Mouse (Mus musculus) Muller cell, postnatal 12 days (primary cell): Measurements from ENCODE around the gene Ankrd65.

Source experiments
- DNase-seq: peaks from one replicate; pipeline ENCODE4 v3.0.0-alpha.2; 2015; ENCODE audit errors: inconsistent ontology term

Ankrd65 gene

GRCm38 (mm10) chr4:155811929-155812664, 21.9 kb downstream of the Ankrd65 start, which contains the start of gene Ccnl2:
Gene Ccnl2 (plus strand): TSS chr4:155812489.
- peak; percentile 99 for DNase-seq

DNA sequence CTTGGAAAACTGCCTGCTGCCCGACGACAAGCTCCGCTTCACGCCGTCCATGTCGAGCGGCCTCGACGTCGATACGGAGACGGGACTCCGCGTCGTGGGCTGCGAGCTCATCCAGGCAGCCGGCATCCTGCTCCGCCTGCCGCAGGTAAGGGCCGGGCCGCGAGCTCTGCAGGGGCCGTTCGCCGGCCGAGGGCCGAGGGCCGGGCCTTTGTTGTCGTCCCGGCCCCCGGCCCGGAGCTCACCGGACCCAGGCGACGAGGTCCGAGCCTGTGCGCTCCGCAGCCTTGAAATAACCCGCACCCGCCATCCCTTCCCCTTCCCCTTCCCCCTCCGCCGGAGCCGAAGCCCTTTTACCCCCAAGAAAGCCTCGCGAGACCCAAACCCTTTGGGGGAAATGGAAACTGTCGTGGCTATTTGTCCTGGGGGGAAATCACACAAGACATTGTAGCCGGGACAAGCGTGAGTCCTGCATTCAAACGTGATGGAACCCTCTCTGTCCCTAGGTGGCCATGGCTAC, 22.5 kb downstream of the Ankrd65 start:
- peak; percentile 65 for DNase-seq

- no peak for DNase-seq
Observed at GRCm38 (mm10) chr4:155817533-155817932, 27.3 kb downstream of the Ankrd65 start.

DNA sequence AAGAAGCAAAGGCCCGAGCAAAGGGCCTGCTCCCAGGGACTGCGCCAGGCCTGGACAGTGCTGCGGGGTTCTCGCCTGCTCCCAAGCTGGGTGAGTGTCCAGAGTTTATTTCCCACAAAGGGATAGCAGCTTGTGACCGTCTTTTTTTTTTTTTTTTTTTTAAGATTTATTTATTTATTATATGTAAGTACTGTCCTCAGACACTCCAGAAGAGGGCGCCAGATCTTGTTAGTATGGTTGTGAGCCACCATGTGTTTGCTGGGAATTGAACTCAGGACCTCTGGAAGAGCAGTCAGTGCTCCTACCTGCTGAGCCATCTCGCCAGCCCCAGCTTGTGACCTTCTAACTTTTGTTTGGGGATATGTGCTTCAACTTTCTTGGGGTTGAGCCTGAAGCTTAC, 30.8 kb downstream of the Ankrd65 start:
- no peak for DNase-seq

DNA sequence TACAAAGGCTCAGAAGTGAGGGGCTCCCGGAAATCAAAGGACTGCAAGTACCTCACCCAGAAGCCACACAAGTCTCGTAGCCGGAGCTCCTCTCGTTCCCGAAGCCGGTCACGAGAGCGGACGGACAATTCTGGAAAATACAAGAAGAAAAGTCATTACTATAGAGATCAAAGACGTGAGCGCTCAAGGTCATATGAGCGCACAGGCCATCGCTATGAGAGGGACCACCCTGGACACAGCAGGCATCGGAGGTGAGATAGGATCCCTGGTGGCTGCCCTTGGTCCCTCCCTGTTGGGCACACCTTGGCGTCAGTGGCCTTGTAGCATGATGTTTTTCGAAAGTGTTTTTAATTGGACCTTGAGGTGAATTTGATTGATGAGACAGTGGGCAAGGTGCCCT, 33.2 kb downstream of the Ankrd65 start:
- no peak for DNase-seq

DNA sequence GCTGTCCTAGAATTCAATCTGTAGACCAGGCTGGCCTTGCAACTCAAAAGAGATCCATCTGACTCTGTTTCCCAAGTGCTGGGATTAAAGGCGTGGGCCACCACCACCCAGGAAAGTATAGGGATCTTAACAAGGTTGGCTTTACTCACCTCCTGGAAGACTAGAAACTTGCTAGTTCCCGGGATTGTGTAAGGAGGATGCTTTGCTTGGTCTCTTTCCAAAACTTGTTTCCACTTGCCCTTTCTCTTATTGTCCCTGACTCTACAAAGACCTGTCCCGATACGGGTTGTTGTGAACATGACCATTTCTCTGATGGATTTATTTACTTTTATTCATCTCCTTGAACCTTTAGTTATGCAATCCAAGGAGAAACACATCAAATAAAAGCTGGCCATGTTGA, 39.6 kb downstream of the Ankrd65 start:
- no peak for DNase-seq

- no peak for DNase-seq
Observed at GRCm38 (mm10) chr4:155830596-155830995, 40.4 kb downstream of the Ankrd65 start.

- peak; percentile 96 for DNase-seq
Observed at GRCm38 (mm10) chr4:155831205-155831766, 41.0 kb downstream of the Ankrd65 start, which contains the start of gene Aurkaip1. Gene Aurkaip1 (plus strand): TSS chr4:155831272.

- no peak for DNase-seq
Observed at GRCm38 (mm10) chr4:155831831-155832230, 41.6 kb downstream of the Ankrd65 start.

DNA sequence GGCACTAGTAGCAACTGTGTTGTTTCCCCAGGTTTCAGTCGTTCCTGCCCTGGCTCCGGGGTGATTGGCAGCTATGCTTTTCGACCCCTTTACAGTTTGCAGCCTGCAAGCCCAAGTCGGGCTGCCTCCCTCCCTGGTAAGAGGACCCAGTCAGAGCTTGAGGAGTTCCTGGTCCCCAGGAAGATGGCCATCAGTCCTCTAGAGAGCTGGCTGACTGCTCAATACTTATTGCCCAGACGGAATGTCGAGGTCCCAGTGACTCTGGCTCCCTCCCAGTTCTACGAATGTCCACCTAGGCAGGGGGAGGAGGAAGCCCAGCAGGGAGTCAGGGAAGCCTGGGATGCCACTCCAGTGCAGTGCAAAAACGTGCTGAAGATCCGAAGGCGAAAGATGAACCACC, 42.1 kb downstream of the Ankrd65 start:
- no peak for DNase-seq

- DNase-seq = no peak
Observed at GRCm38 (mm10) chr4:155833234-155833633, 43.0 kb downstream of the Ankrd65 start.

- DNase-seq = peak; percentile 78
Observed at GRCm38 (mm10) chr4:155833836-155834235, 43.6 kb downstream of the Ankrd65 start.

- peak; percentile 96 for DNase-seq
Observed at GRCm38 (mm10) chr4:155837404-155838010, 47.3 kb downstream of the Ankrd65 start.

- peak; percentile 64 for DNase-seq
Observed at GRCm38 (mm10) chr4:155838187-155839153, 48.2 kb downstream of the Ankrd65 start.

DNA sequence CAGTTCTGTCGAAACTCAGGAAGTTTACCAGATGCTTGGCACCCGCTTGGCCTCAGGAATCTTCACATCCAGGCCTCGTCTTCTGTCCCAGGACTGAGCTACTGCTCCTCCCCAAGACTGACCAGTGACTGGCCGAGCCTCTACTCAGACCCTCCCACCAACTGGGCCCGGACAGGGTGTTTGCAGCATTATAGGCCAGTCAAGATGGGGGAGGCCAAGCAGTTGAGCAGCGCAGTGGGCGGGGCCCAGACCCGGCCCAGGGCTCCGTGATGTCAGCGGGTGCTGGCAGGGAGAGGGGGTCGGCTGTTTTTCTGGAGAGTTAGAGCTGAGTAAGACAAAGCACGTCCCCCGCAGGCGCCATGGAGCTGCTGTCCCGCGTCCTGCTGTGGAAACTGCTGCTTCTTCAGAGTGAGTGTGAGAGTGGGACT, 49.3 kb downstream of the Ankrd65 start, which contains the start of gene Mxra8:
Mxra8 (plus strand) TSS at position 198 of the 428 bp plus-strand sequence.
- DNase-seq = peak; percentile 98

DNA sequence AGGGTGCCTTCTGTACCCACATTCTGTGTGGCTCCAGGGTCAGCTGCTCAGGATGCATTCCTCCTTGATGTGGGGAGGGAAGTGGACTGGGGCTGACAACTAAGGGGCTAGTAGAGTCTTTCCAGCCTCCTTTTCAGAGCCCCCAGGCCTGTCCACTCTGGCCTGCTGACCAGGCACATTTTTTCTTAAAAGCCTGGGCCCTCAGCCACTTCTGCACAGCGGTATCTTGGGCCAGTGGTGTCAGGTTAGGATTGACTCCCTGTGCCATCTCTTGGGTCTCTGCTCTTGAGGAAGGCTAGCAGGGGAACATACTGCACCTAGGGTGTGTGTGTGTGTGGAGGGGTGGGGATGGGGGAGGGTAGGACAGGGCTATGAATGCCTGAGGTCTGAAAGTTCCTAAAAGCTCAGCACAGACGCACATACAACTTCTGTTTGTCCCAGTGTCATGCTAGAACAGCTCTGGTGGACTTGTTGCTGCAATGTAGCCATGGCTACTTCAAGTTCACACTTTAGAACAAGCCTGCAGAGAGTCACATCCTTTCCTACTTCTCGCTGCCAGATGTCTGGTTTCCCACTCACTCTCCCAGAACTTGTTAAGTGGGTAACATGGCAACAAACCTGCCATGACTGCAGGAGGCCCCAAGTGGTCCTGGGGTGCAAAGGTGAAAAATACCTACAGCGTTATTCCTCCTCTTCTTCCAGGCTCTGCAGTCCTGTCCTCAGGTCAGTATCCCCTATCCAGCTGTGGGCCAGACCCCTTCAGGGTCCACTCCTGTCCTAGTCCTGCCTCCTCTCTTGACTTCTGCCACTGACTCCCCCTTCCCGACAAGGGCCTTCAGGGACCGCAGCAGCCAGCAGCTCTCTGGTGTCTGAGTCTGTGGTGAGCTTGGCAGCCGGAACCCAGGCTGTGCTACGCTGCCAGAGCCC, 50.1 kb downstream of the Ankrd65 start:
- peak; percentile 33 for DNase-seq

GRCm38 (mm10) chr4:155841003-155841454, 50.8 kb downstream of the Ankrd65 start:
- peak; percentile 77 for DNase-seq

GRCm38 (mm10) chr4:155841651-155842270, 51.5 kb downstream of the Ankrd65 start:
- no peak for DNase-seq

- DNase-seq = no peak
Observed at GRCm38 (mm10) chr4:155843231-155843630, 53.0 kb downstream of the Ankrd65 start.
